12 mouse cellular contexts compared by ENCODE assay signal in the genomic region with DNA sequence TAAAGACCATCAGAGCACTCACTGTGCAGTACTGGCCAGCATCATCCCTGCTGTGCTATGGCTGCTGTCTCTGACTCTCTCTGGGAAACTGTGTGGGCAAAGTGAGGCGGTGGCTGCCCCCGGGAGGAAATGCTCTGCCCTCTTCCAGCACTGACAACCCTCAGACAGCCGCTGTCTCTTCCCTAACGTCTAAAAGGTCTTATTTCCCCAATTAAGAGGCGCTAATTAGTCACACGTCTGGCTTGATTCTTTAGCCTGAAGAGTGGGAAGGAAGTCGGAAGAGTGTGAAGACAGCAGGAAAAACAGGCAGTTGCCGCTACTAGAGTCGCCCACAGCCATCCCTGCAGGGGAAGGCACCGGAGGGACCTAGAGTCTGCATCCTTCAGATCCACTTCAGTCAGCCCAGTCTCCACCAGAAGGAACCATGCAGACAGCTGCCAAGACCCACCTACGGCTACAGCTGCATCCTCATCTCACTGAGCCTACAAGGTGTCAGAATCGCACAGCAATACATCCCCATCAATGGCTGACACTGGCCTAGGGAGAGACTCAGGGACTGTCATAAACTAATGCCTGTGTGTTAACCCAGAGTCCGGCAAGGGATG. TPM values are rescaled to one million over a fixed set of nuclear protein-coding genes. Genes with fewer than 3 reads are reported as not detected.
DNase-seq lines count a peak whose midpoint lies in the region; ATAC-seq and TF ChIP-seq lines count a peak whose summit lies in the region.
"Had no signal": no experiment of that assay in that cellular context is flagged by ENCODE, and none has a peak within 500 bp of the region (broad histone marks: within the 10 kb centered on the region; RNA-seq: fewer than 3 reads in every experiment).

No protein-coding gene starts in this region.

- H3K27me3 ChIP-seq in erythroblast, embryonic 14.5 days (ENCODE audit: control insufficient read depth), result no peaks in the 10 kb centered on the region
- H3K27me3 ChIP-seq in midbrain, embryonic 15.5 days (replicated peaks), result no peaks in the 10 kb centered on the region
- H3K27me3 ChIP-seq in lung, postnatal 0 days (replicated peaks; ENCODE audit: insufficient read depth, low read length), result no peaks in the 10 kb centered on the region
- H3K27me3 ChIP-seq: neural tube, embryonic 12.5 days had no signal

- no peak for TF ChIP-seq EP300 in lung, postnatal 0 days (IDR thresholded peaks at IDR 0.05)

- intact Hi-C loops in left cerebral cortex, adult 2 months (cut with DNase I), result loop anchor here (1.0 kb wide), 1 partner anchor 17 kb away; no protein-coding TSS in a partner anchor

- peak overlapping the region; percentile 9 for H3K27ac ChIP-seq in left cerebral cortex, adult 2 months
- H3K27ac ChIP-seq in midbrain, embryonic 15.5 days, result peak overlapping the region; percentile 23; the same call in 1 of the 2 replicates
- no peak overlapping the region for H3K27ac ChIP-seq in lung, postnatal 0 days (ENCODE audit: low read length)
- H3K27ac ChIP-seq: neural tube, embryonic 12.5 days had no signal

- peaks cover 46% of the 10 kb centered on the region for H3K4me1 ChIP-seq in erythroblast, embryonic 14.5 days (ENCODE audit: control insufficient read depth)
- peaks cover 27% of the 10 kb centered on the region for H3K4me1 ChIP-seq in midbrain, embryonic 15.5 days
- peaks cover 8% of the 10 kb centered on the region; the same call in 1 of the 2 replicates for H3K4me1 ChIP-seq in lung, postnatal 0 days (ENCODE audit: insufficient read depth, low read depth, low read length)

- H3K4me3 ChIP-seq in erythroblast, embryonic 14.5 days (replicated peaks), result peak overlapping the region; percentile 49
- no peak overlapping the region for H3K4me3 ChIP-seq in left cerebral cortex, adult 2 months
- H3K4me3 ChIP-seq in midbrain, embryonic 15.5 days, result no peak overlapping the region
- H3K4me3 ChIP-seq in lung, postnatal 0 days (ENCODE audit: low read depth, low read length), result no peak overlapping the region
- H3K4me3 ChIP-seq: neural tube, embryonic 12.5 days had no signal

- TF ChIP-seq CTCF in left cerebral cortex, adult 2 months (IDR thresholded peaks at IDR 0.05), result no peak
- TF ChIP-seq CTCF in lung, postnatal 0 days (IDR thresholded peaks at IDR 0.05), result no peak

- no peak overlapping the region for H3K9ac ChIP-seq in midbrain, embryonic 15.5 days
- H3K9ac ChIP-seq in lung, postnatal 0 days (replicated peaks; ENCODE audit: low read depth), result no peak overlapping the region
- H3K9ac ChIP-seq: neural tube, embryonic 12.5 days had no signal

- H3K9me3 ChIP-seq in erythroblast, embryonic 14.5 days (ENCODE audit: control insufficient read depth, low read length), result no peaks in the 10 kb centered on the region
- no peaks in the 10 kb centered on the region for H3K9me3 ChIP-seq in midbrain, embryonic 15.5 days
- no peaks in the 10 kb centered on the region for H3K9me3 ChIP-seq in lung, postnatal 0 days (ENCODE audit: low read length)
- H3K9me3 ChIP-seq: neural tube, embryonic 12.5 days had no signal

- peak; percentile 58 for DNase-seq in layer of hippocampus, adult 11-12 months (ENCODE audit: low spot score)
- DNase-seq in layer of hippocampus, adult 9-10 months (ENCODE audit: low spot score), result no peak
- DNase-seq in left cerebral cortex, adult 2 months (ENCODE audit: extremely low spot score in 1 of 2, low spot score in 2 of 2), result peak; percentile 61 to 72
- no peak for DNase-seq in cerebellum, adult 8-10 months
- no peak for DNase-seq in lung, postnatal 0 days (ENCODE audit: low spot score)
- DNase-seq in urinary bladder, postnatal 14 days (ENCODE audit: low spot score), result no peak
- DNase-seq: kidney, adult 2 months had no signal

- no peak overlapping the region for H3K4me2 ChIP-seq in midbrain, embryonic 15.5 days
- H3K4me2 ChIP-seq in lung, postnatal 0 days (replicated peaks; ENCODE audit: low read depth, low read length), result no peak overlapping the region
- H3K4me2 ChIP-seq: neural tube, embryonic 12.5 days had no signal

- ATAC-seq in midbrain, embryonic 15.5 days (replicated peaks), result no peak
- ATAC-seq in lung, postnatal 0 days, result no peak

- no peaks in the 10 kb centered on the region; the same call in 1 of the 2 replicates for H3K36me3 ChIP-seq in erythroblast, embryonic 14.5 days (ENCODE audit: control insufficient read depth)
- H3K36me3 ChIP-seq in midbrain, embryonic 15.5 days (replicated peaks), result no peaks in the 10 kb centered on the region
- no peaks in the 10 kb centered on the region for H3K36me3 ChIP-seq in lung, postnatal 0 days (ENCODE audit: insufficient read depth, low read length)
- H3K36me3 ChIP-seq: G1E; neural tube, embryonic 12.5 days had no signal

- 39% methylated on average over 13 of the region's 13 CpGs for WGBS in midbrain, embryonic 15.5 days
- WGBS in lung, postnatal 0 days, result 37% methylated on average over 13 of the region's 13 CpGs

RNA-seq across cellular contexts. Expression of a gene that starts 38.6 kb away (rescaled TPM):
- not detected in 2 replicates for polyA plus RNA-seq in erythroblast, embryonic 14.5 days (2012)
- 1 to 10 TPM; 1.3 to 1.7 TPM for total RNA-seq in left cerebral cortex, adult 2 months (2021)
- polyA plus RNA-seq in midbrain, embryonic 15.5 days (2015; fragmentation: Nextera tagmentation; extraction: Ambion mirVana), result 1.1 and 1.6 TPM in 2 replicates
- polyA plus RNA-seq in lung, postnatal 0 days (2015; fragmentation: Nextera tagmentation; extraction: Ambion mirVana), result 0.57 and 1.5 TPM in 2 replicates
- total RNA-seq: G1E had no signal
- polyA plus RNA-seq: G1E had no signal

RNA-seq across cellular contexts. Expression of a gene that starts 50.0 kb away (rescaled TPM):
- polyA plus RNA-seq in erythroblast, embryonic 14.5 days (2012), result not detected in 2 replicates
- total RNA-seq in left cerebral cortex, adult 2 months (2021), result not detected
- polyA plus RNA-seq in midbrain, embryonic 15.5 days (2015; fragmentation: Nextera tagmentation; extraction: Ambion mirVana), result not detected in 2 replicates
- polyA plus RNA-seq in lung, postnatal 0 days (2015; fragmentation: Nextera tagmentation; extraction: Ambion mirVana), result not detected in 2 replicates
- total RNA-seq: G1E had no signal
- polyA plus RNA-seq: cortical plate, adult 2 months; G1E; kidney, adult 2 months; neural tube, embryonic 12.5 days had no signal

Comparison
In these comparisons a context has a peak if more than half of its experiments do, and no peak if none do; other contexts are left out.
1. DNase-seq: peak in layer of hippocampus, adult 11-12 months (single experiment) and left cerebral cortex, adult 2 months (2 of 2); none in layer of hippocampus, adult 9-10 months (single experiment), cerebellum, adult 8-10 months (single experiment), lung, postnatal 0 days (single experiment) and urinary bladder, postnatal 14 days (single experiment).